Mouse (Mus musculus) megakaryocyte progenitor cell, adult 5-6 weeks (primary cell): ENCODE results near the gene Hgfac. TPM values are rescaled to one million over a fixed set of nuclear protein-coding genes. Genes with fewer than 3 reads are reported as not detected.

Source experiments
- ATAC-seq: replicated peaks from 2 replicates; pipeline ENCODE4 v1.8.0; 2016; ENCODE audit warnings: mild to moderate bottlenecking, moderate TSS enrichment, inconsistent platforms; ENCODE audit not compliant: poor library complexity
- total RNA-seq, 2 experiments: library from RNA; stranded (forward) in 1 of 2; stranded (reverse) in 1 of 2; fragments of 157-497, 149-512 nt in 1 of 2; fragments of 200-1000 nt in 1 of 2; gene quantifications; 2 replicates each; pipeline versions ENCODE4 v1.2.3 to v1.2.4; 2015 to 2017

The Hgfac gene
- total RNA-seq, 2 experiments from 2014 or later: 0.59 TPM; not detected in 1

- peak; percentile 70 for ATAC-seq
Observed at GRCm38 (mm10) chr5:35035795-35036194, 5.5 kb upstream of the Hgfac start.

- no peak for ATAC-seq
Observed at GRCm38 (mm10) chr5:35037438-35037837, 3.9 kb upstream of the Hgfac start.

- peak; percentile 27; the same call in 1 of the 2 replicates for ATAC-seq
Observed at GRCm38 (mm10) chr5:35042431-35043109, 1.3 kb downstream of the Hgfac start.

- peak; percentile 88 for ATAC-seq
Observed at GRCm38 (mm10) chr5:35043110-35043451, 1.8 kb downstream of the Hgfac start.

- no peak for ATAC-seq
Observed at GRCm38 (mm10) chr5:35050541-35050940, 9.2 kb downstream of the Hgfac start.

GRCm38 (mm10) chr5:35054628-35055027, 13.3 kb downstream of the Hgfac start:
- no peak for ATAC-seq

GRCm38 (mm10) chr5:35055076-35055475, 13.8 kb downstream of the Hgfac start:
- no peak for ATAC-seq

- peak; percentile 70 for ATAC-seq
Observed at GRCm38 (mm10) chr5:35056604-35057432, 15.5 kb downstream of the Hgfac start, which contains the start of gene Dok7. TSS of gene Dok7 (plus strand) at chr5:35056766.

GRCm38 (mm10) chr5:35057582-35057981, 16.3 kb downstream of the Hgfac start:
- ATAC-seq: no peak

- 0 out of 2 replicates have a peak, but pooled peaks have one; percentile 12 for ATAC-seq
Observed at GRCm38 (mm10) chr5:35058216-35058615, 16.9 kb downstream of the Hgfac start.

- ATAC-seq: no peak
Observed at GRCm38 (mm10) chr5:35060098-35060497, 18.8 kb downstream of the Hgfac start.

- no peak for ATAC-seq
Observed at GRCm38 (mm10) chr5:35069841-35070240, 28.5 kb downstream of the Hgfac start.

- ATAC-seq: no peak
Observed at GRCm38 (mm10) chr5:35070314-35070713, 29.0 kb downstream of the Hgfac start.

- no peak for ATAC-seq
Observed at GRCm38 (mm10) chr5:35070953-35071352, 29.6 kb downstream of the Hgfac start.

- no peak for ATAC-seq
Observed at GRCm38 (mm10) chr5:35071855-35072254, 30.5 kb downstream of the Hgfac start.

- no peak for ATAC-seq
Observed at GRCm38 (mm10) chr5:35073235-35073634, 31.9 kb downstream of the Hgfac start.

- ATAC-seq: no peak
Observed at GRCm38 (mm10) chr5:35073992-35074391, 32.7 kb downstream of the Hgfac start.

GRCm38 (mm10) chr5:35076369-35076768, 35.1 kb downstream of the Hgfac start:
- no peak for ATAC-seq

GRCm38 (mm10) chr5:35079101-35079500, 37.8 kb downstream of the Hgfac start:
- ATAC-seq: no peak

- no peak for ATAC-seq
Observed at GRCm38 (mm10) chr5:35084913-35085312, 43.6 kb downstream of the Hgfac start.

- ATAC-seq: peak; percentile 95
Observed at GRCm38 (mm10) chr5:35088785-35089613, 47.7 kb downstream of the Hgfac start.
